Comparison of ENCODE assay signal across 7 mouse cellular contexts in genomic region chr15:79951226-79951625, GRCm38 (mm10). TPM values are rescaled to one million over a fixed set of nuclear protein-coding genes. Genes with fewer than 3 reads are reported as not detected.
DNase-seq lines count a peak whose midpoint lies in the region; ATAC-seq and TF ChIP-seq lines count a peak whose summit lies in the region.

No protein-coding gene starts in this region.

- H3K79me2 ChIP-seq in liver, adult 2 months (ENCODE audit: control insufficient read depth, insufficient read depth, low read length): no peaks in the 10 kb centered on the region
- no peaks in the 10 kb centered on the region for H3K79me2 ChIP-seq in myocyte (ENCODE audit: control insufficient read depth, insufficient read depth)

- no peak overlapping the region for H3K4me3 ChIP-seq in liver, adult 2 months (ENCODE audit: insufficient read depth, low read depth, low read length)
- H3K4me3 ChIP-seq in forebrain, embryonic 14.5 days (ENCODE audit: low read depth, low read length): no peak overlapping the region
- H3K4me3 ChIP-seq in hindbrain, embryonic 16.5 days (ENCODE audit: low read length): no peak overlapping the region; the same call in 1 of the 2 replicates
- no peak overlapping the region for H3K4me3 ChIP-seq in myocyte

- no peaks in the 10 kb centered on the region for H3K9me3 ChIP-seq in forebrain, embryonic 14.5 days (replicated peaks; ENCODE audit: control insufficient read depth, low read length)
- H3K9me3 ChIP-seq in hindbrain, embryonic 16.5 days (ENCODE audit: control insufficient read depth, low read length): no peaks in the 10 kb centered on the region

- DNase-seq in liver, adult 2 months (ENCODE audit: extremely low read depth, low read depth, low spot score): no peak
- no peak for DNase-seq in liver
- no peak for DNase-seq in forebrain, embryonic 14.5 days (ENCODE audit: low spot score)
- no peak for DNase-seq in ovary, adult 18-20 months (ENCODE audit: low spot score)

- peak overlapping the region; percentile 34 for H3K27ac ChIP-seq in liver, adult 2 months (replicated peaks; ENCODE audit: insufficient read depth, low read depth, low read length)
- H3K27ac ChIP-seq in forebrain, embryonic 14.5 days (ENCODE audit: low read depth, low read length): peak overlapping the region; percentile 36; the same call in 1 of the 2 replicates
- H3K27ac ChIP-seq in hindbrain, embryonic 16.5 days (ENCODE audit: low read depth, low read length): peak overlapping the region; percentile 63

- no peak overlapping the region for H3ac ChIP-seq in myocyte (ENCODE audit: control insufficient read depth, insufficient read length)

- TF ChIP-seq CTCF in liver, adult 2 months (IDR thresholded peaks at IDR 0.05; ENCODE audit: low read depth, low read length): no peak

- TF ChIP-seq POLR2A in liver, adult 2 months (IDR thresholded peaks at IDR 0.05; ENCODE audit: extremely low read depth, insufficient read depth, low read length): no peak
- no peak for TF ChIP-seq POLR2A in myocyte (IDR thresholded peaks at IDR 0.05; ENCODE audit: insufficient read length, low read depth)

- no peaks in the 10 kb centered on the region; the same call in 1 of the 2 replicates for H3K27me3 ChIP-seq in liver, adult 2 months (ENCODE audit: control insufficient read depth, insufficient read depth, low read length)
- H3K27me3 ChIP-seq in forebrain, embryonic 14.5 days (replicated peaks; ENCODE audit: control insufficient read depth, insufficient read depth, low read length): no peaks in the 10 kb centered on the region
- H3K27me3 ChIP-seq in hindbrain, embryonic 16.5 days (replicated peaks; ENCODE audit: control insufficient read depth, insufficient read depth, low read length): no peaks in the 10 kb centered on the region
- H3K27me3 ChIP-seq in myocyte (ENCODE audit: control insufficient read depth, insufficient read depth, insufficient read length): no peaks in the 10 kb centered on the region

- no peaks in the 10 kb centered on the region for H3K36me3 ChIP-seq in liver, adult 2 months (ENCODE audit: control insufficient read depth, insufficient read depth, low read length)
- no peaks in the 10 kb centered on the region for H3K36me3 ChIP-seq in forebrain, embryonic 14.5 days (ENCODE audit: control insufficient read depth, insufficient read depth, low read length)
- H3K36me3 ChIP-seq in hindbrain, embryonic 16.5 days (ENCODE audit: control insufficient read depth, insufficient read depth, low read length): no peaks in the 10 kb centered on the region
- H3K36me3 ChIP-seq in myocyte (ENCODE audit: control insufficient read depth, insufficient read depth): no peaks in the 10 kb centered on the region

- 0 out of 2 replicates have a peak, but pooled peaks cover 2% of the 10 kb centered on the region for H3K4me1 ChIP-seq in liver, adult 2 months (ENCODE audit: control insufficient read depth, insufficient read depth, low read length)
- peaks cover 20% of the 10 kb centered on the region for H3K4me1 ChIP-seq in forebrain, embryonic 14.5 days (ENCODE audit: control insufficient read depth, insufficient read depth, low read length)
- H3K4me1 ChIP-seq in hindbrain, embryonic 16.5 days (ENCODE audit: control insufficient read depth, insufficient read depth, low read depth, low read length): peaks cover 23% of the 10 kb centered on the region

- WGBS in liver, adult 2 months: 86% methylated on average over 6 of the region's 6 CpGs
- 78% methylated on average over 6 of the region's 6 CpGs for WGBS in forebrain, embryonic 14.5 days
- 64% methylated on average over 6 of the region's 6 CpGs for WGBS in hindbrain, embryonic 16.5 days

- peak overlapping the region; percentile 55; the same call in 1 of the 2 replicates for H3K4me2 ChIP-seq in forebrain, embryonic 14.5 days (ENCODE audit: low read length)
- peak overlapping the region; percentile 70 for H3K4me2 ChIP-seq in hindbrain, embryonic 16.5 days (ENCODE audit: low read length)
- peak overlapping the region; percentile 86 for H3K4me2 ChIP-seq in myocyte (ENCODE audit: low read depth)

- H3K9ac ChIP-seq in liver, adult 2 months (ENCODE audit: low read depth, low read length): no peak overlapping the region
- no peak overlapping the region; the same call in 1 of the 2 replicates for H3K9ac ChIP-seq in forebrain, embryonic 14.5 days (ENCODE audit: low read length)
- H3K9ac ChIP-seq in hindbrain, embryonic 16.5 days (ENCODE audit: low read depth, low read length): peak overlapping the region; percentile 64; the same call in 1 of the 2 replicates

- ATAC-seq in forebrain, embryonic 14.5 days: no peak; the same call in 1 of the 2 replicates
- ATAC-seq in hindbrain, embryonic 16.5 days: no peak; the same call in 1 of the 2 replicates
- no peak for ATAC-seq in erythroblast, adult 5-6 weeks (replicated peaks; ENCODE audit: low FRiP score, poor library complexity, severe bottlenecking)

TF ChIP-seq in myocyte, 11 proteins besides CTCF, POLR2A, EP300 and RAD21:
- no peak for TF ChIP-seq SRF (IDR thresholded peaks at IDR 0.05; ENCODE audit: control insufficient read depth, insufficient read length, low read depth)
- no peak for TF ChIP-seq MYOD1 (IDR thresholded peaks at IDR 0.05; ENCODE audit: control insufficient read depth in 1 of 3, insufficient read length in 2 of 3, low read depth in 2 of 3)
- no peak for TF ChIP-seq USF1 (IDR thresholded peaks at IDR 0.05; ENCODE audit: low read depth)
- TF ChIP-seq CEBPB (IDR thresholded peaks at IDR 0.05; ENCODE audit: insufficient read depth, poor library complexity, severe bottlenecking): no peak
- TF ChIP-seq TCF12 (IDR thresholded peaks at IDR 0.05; ENCODE audit: insufficient read depth, poor library complexity, severe bottlenecking): no peak
- no peak for TF ChIP-seq POLR2AphosphoS2 (IDR thresholded peaks at IDR 0.05; ENCODE audit: insufficient read length, low read depth)
- TF ChIP-seq MAX (IDR thresholded peaks at IDR 0.05; ENCODE audit: low read depth): no peak
- no peak for TF ChIP-seq REST (IDR thresholded peaks at IDR 0.05; ENCODE audit: insufficient read depth, insufficient read length)
- TF ChIP-seq TCF3 (IDR thresholded peaks at IDR 0.05; ENCODE audit: insufficient read length, low read depth): no peak

RNA-seq across cellular contexts. Expression of gene Cbx7, which starts 19.7 kb away (rescaled TPM):
- total RNA-seq in liver, adult 2 months (2014; rRNA removed): 4.0 and 4.4 TPM in 2 replicates
- 7.5 and 10.1 TPM in 2 replicates for polyA plus RNA-seq in liver, adult 2 months (2012; rRNA removed)
- polyA plus RNA-seq in forebrain, embryonic 14.5 days (2014; fragmentation: Nextera tagmentation; extraction: Ambion mirVana): 1.6 and 2.1 TPM in 2 replicates
- polyA plus RNA-seq in hindbrain, embryonic 16.5 days (2015; fragmentation: Nextera tagmentation; extraction: Ambion mirVana): 4.7 and 5.2 TPM in 2 replicates
- 4.7 TPM for polyA plus RNA-seq in myocyte (2012; fragmentation: generic; extraction: Trizol)
- total RNA-seq in erythroblast, adult 5-6 weeks (2015; ENCODE audit: low replicate concordance): 2.1 and 6.9 TPM in 2 replicates
- total RNA-seq in erythroblast, adult 5-6 weeks (2017; ENCODE audit: low replicate concordance): 4.5 and 6.4 TPM in 2 replicates

RNA-seq across cellular contexts. Expression of gene Apobec3, which starts 59.8 kb away (rescaled TPM):
- 2.6 and 3.6 TPM in 2 replicates for total RNA-seq in liver, adult 2 months (2014; rRNA removed)
- polyA plus RNA-seq in liver, adult 2 months (2012; rRNA removed): 1.5 and 2.4 TPM in 2 replicates
- polyA plus RNA-seq in forebrain, embryonic 14.5 days (2014; fragmentation: Nextera tagmentation; extraction: Ambion mirVana): 4.8 and 5.6 TPM in 2 replicates
- 4.5 and 5.1 TPM in 2 replicates for polyA plus RNA-seq in hindbrain, embryonic 16.5 days (2015; fragmentation: Nextera tagmentation; extraction: Ambion mirVana)
- 10.0 TPM for polyA plus RNA-seq in myocyte (2012; fragmentation: generic; extraction: Trizol)
- 79.8 and 80.1 TPM in 2 replicates for total RNA-seq in erythroblast, adult 5-6 weeks (2015; ENCODE audit: low replicate concordance)
- total RNA-seq in erythroblast, adult 5-6 weeks (2017; ENCODE audit: low replicate concordance): 73.5 and 75.2 TPM in 2 replicates
